Mouse (Mus musculus): ENCODE measurements at regions not wholly inside any gene's neighbourhood (a gene's known extent, or its start where the extent isn't known, plus 50 kb on each side); places are given as distances from the start of the nearest gene placed in this dataset.

DNA sequence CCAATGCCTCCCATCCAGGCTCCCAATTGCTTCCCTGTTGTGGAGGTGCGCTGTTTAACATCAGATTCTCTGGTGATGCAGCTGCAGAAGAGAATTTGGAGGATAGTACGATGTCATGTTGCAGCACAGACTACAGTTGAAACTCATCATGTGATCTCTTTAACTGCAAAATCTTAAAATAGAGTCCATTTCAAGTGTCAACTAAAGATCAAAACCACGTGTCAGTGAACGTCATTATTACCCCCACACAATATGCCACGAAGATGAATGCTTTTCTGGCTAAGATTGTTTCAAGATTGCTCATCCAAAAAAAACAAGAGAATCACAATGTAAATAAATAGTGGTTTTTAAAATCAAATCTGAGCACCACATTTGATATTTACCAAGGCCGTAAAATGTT is 343.7 kb upstream of the Fam98a start:
- DNase-seq (ENCODE audit: extremely low read depth, low read depth), result no peak

GRCm38 (mm10) chr17:75894934-75895333 is 343.2 kb upstream of the Fam98a start:
- no peak for DNase-seq (ENCODE audit: extremely low read depth, low read depth)

DNA sequence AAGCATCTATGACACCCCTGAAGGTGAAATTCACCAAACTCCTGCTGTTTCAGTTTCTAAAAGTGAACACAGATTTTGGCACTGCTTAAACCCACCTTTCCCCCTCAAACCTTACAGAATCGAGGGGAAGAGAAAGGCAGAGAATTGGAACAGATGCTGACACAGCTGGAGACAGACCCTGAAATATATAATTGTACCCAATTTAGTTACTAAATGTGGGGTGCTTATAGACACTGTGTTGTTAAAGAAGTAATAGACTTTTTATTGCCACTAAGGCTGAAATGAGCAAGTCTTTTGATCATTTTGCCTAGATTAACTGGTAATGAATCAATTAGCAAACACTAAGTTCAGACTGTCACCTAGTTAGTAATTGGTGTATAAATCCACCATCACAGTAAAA is 341.8 kb upstream of the Fam98a start:
- no peak for DNase-seq (ENCODE audit: extremely low read depth, low read depth)

GRCm38 (mm10) chr17:75892156-75892555 is 340.4 kb upstream of the Fam98a start:
- no peak for DNase-seq (ENCODE audit: extremely low read depth, low read depth)

GRCm38 (mm10) chr17:75891564-75891963 is 339.8 kb upstream of the Fam98a start:
- DNase-seq (ENCODE audit: extremely low read depth, low read depth), result no peak

DNA sequence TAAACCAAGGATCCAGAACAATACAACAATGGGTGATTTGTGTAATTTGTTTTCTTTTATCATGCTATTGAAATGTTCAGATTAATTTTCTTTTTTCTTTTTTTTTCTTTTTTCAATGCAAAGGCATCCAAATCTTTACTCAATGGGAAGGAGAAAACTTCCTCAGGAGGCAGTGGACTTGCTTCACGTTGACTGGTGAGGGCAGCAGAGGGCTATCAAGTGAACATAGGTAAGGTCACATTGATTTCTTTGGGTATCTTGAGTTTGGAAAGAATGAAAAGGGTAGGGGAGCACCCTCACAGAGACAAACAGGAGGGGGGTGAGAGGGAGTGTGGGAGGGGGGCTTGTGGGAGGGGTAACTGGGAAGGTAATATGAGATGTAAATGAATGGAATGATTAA is 326.1 kb upstream of the Fam98a start:
- no peak for DNase-seq (ENCODE audit: extremely low read depth, low read depth)

DNA sequence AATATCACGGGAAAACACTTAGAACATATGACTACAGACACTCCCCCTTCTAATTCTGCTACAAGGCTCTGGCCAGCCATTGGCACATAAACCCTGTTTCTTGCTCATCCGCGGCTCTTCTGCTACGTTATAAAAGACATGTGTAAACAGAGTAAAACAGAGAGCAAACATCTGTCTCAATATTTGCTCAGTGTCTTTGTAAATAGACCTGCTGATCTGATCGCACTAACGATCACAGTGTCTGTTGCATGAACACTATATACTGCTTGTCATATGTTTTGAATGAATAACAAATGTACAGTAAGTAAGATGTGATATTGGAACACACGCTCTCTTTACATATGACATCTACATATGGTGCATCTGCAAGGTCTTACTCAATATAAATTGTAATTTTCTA is 325.1 kb upstream of the Fam98a start:
- no peak for DNase-seq (ENCODE audit: extremely low read depth, low read depth)

- DNase-seq (ENCODE audit: extremely low read depth, low read depth), result no peak
Measured at GRCm38 (mm10) chr17:75874535-75874934, 322.8 kb upstream of the Fam98a start.

GRCm38 (mm10) chr17:75870492-75870891 is 318.7 kb upstream of the Fam98a start:
- no peak for DNase-seq (ENCODE audit: extremely low read depth, low read depth)

GRCm38 (mm10) chr17:75857015-75857414 is 305.3 kb upstream of the Fam98a start:
- no peak for DNase-seq (ENCODE audit: extremely low read depth, low read depth)

- no peak for DNase-seq (ENCODE audit: extremely low read depth, low read depth)
Measured at GRCm38 (mm10) chr17:75815997-75816626, 264.4 kb upstream of the Fam98a start.

DNA sequence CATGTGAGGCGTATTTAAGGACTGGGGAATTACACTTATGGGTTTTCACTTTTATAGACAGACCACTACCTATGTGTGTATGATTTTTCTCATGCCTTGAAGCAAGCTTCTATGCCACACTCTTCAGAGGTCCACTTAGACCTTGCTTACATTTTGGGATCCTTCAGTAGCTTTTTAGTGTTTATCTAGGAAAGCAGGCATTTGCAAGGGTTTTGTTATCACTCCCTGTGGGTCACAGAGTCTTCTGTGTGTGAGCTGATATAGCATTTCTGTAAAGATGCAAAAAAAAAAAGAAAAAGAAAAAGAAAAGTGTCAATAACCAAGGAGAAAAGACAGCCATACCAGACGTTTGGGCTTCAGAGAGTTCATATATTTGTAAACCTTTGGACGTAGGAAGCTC is 260.4 kb upstream of the Fam98a start:
- DNase-seq (ENCODE audit: extremely low read depth, low read depth), result peak; percentile 47

- DNase-seq (ENCODE audit: extremely low read depth, low read depth), result no peak
Measured at GRCm38 (mm10) chr17:75808524-75809326, 257.0 kb upstream of the Fam98a start.

DNA sequence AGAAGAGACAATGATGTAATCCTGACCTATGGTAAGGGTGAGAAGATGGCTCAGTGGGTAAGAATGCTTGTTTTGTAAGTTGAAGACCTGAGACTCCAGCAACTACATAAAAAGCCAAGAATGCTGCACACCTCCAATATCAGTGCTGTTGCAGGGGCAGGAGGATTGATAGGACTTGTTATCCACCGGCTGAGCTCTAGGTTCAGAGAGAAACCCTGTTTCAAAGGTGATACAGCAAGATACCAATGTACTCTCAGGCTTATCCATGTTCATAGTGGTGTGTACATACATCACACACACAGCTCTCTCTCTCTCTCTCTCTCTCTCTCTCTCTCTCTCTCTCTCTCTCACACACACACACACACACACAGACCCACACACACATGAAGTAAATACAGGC is 256.3 kb upstream of the Fam98a start:
- DNase-seq (ENCODE audit: extremely low read depth, low read depth), result no peak

DNA sequence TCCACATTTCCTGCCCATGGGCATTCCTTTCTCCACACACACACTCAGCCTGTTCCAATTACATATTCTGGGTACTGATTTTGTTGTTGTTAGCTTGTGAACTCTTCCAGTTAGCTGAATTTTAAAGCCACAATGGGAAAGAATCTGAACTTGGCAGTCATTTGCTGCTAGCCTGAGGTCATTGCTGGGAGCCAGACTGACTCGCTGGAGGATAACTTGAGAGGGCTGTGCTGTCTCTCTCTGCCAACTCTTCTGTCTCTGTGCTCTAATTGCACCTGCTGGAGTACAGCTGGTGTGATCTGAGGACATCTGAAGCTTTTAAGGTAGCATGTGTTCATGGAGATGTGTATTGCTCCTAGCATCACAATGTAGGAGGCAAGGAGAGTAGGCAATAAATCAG is 252.6 kb upstream of the Fam98a start:
- no peak for DNase-seq (ENCODE audit: extremely low read depth, low read depth)

DNA sequence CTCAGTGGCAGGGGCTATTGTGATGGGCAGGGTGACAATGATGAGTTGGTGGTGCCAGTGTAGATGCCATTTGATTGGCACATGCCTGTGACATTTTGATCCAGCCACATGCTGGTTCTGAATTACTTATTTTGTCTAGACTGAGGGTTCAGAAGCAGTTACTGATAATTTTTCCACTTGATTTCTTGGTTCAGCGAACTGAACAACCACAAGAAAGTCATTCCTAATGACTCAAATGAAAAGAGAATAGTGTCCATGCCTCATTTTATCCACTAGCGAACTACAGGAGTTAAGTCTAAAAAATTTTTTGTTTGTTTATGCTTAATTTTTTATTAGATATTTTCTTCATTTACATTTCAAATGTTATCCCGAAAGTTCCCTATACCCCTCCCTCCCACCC is 244.6 kb upstream of the Fam98a start:
- DNase-seq (ENCODE audit: extremely low read depth, low read depth), result no peak

DNA sequence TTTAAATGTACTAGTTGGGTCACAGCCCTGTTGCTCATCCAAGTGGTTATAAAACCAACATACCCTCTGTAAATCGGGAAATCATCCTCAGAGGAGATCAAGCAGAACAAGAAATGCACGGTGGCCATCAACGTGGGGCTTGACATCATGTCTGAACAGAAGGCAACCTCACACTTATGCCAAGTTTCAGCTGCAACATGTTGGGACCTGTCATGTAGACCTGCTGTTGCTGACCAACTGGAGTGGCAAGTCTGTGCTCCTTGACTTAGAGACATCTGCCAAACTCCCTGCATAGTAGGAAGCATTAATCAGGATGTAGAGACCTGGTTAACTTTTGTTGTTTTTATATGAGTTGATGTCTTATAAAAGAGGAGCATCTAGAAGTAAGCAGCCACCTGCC is 244.0 kb upstream of the Fam98a start:
- no peak for DNase-seq (ENCODE audit: extremely low read depth, low read depth)

DNA sequence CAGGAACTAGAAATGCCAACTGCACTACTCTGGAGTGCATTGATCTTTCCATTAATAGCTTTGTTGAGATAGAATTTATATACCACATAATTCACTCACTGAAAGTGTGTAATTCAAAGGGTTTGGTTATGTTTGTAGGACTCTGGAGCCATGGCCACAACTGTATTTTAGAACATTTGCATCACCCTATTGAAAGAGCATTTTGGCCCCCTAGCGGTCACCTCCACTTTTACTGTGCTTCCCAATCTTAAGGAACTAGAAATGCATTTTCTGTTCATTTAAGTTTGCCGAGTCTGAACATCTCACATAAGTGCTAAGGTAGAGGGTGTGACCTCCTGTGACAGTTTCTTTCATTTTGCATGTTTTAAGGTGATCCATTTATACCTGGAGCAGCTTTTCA is 228.0 kb upstream of the Fam98a start:
- DNase-seq (ENCODE audit: extremely low read depth, low read depth), result no peak

GRCm38 (mm10) chr17:75776611-75777010 is 224.9 kb upstream of the Fam98a start:
- DNase-seq (ENCODE audit: extremely low read depth, low read depth), result no peak

GRCm38 (mm10) chr17:75775518-75775917 is 223.8 kb upstream of the Fam98a start:
- no peak for DNase-seq (ENCODE audit: extremely low read depth, low read depth)

DNA sequence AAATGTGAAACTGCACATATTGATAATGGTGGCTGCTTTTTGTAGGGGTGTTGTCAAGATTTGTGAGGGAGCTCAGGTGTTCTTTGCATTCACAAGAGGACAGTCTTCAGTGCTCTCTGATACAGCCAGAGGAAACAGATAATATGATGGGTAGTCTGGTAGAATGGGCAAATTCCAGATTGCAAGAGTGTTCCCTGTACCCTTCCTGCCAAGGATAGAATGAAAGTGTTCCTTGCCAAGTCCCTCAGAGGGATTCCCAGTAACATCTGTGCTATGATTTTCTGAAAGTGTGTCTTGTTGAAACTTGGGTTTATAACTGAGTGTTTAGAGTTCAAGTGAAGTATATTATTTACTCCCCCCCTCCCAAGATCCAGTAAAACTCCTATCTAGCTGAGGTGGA is 221.1 kb upstream of the Fam98a start:
- DNase-seq (ENCODE audit: extremely low read depth, low read depth), result no peak

DNA sequence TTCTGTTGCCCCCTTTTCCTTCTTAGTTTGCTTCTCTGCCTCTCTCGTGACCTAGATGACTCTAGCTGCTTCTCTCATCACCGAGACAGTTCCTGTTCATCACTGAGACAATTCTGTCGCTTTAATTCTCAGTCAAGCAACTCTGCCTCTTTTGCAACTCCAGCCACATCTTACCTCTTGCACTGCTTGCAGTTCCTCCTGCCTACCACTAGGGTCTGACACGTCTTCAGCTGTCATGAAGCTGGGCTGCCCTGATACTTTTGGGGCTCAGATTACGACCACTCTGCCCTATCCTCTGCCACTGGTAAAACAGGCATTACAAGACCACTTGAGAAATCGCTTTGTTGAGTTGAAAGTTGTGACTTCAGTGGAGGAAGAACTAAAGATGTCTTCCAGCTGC is 216.9 kb upstream of the Fam98a start:
- no peak for DNase-seq (ENCODE audit: extremely low read depth, low read depth)

DNA sequence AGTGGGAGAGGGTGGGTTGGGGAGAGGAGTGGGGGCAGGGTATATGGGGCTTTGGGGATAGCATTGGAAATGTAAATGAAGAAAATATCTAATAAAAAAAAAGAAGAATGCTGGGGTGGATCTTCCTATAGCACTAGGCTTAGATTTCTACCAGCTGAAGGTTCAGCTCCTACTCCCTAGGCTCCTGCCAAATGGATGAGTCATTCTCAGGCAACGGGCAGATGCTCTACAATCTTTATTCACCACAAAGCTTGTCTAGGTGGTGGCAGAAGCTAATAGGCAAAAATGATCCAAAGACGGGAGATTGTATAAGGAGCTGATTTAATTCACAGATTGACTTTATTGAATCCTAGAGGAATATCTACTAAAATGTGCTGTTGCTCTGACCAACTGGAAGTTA is 211.6 kb upstream of the Fam98a start:
- no peak for DNase-seq (ENCODE audit: extremely low read depth, low read depth)

All from MEL-GATA-1-ER (cell line).